In the genomic region with DNA sequence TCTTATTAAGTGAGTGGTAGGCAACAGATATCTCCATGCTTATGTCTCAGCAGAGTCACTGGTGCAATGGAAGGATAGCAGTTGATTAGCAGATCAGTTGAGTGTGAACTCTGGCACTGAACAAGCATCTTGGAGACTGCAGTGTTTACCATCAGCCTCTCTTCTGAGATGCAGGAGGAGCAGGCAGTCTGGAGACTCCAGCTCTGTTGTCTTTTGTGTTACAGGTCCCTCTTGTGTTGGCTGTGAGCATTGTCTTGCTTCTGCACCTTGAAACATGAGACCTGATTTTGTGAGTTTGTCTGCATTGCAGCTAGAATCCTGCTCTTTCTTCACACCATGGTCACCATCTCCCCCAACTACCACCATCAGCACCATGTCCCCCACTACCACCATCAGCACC, we compare ENCODE assay signal across 8 mouse cellular contexts. TPM values are rescaled to one million over a fixed set of nuclear protein-coding genes. Genes with fewer than 3 reads are reported as not detected.
A peak's percentile ranks its signal among the peaks of the same experiment; 100 is the strongest.
DNase-seq lines count a peak whose midpoint lies in the region; ATAC-seq and TF ChIP-seq lines count a peak whose summit lies in the region.

No protein-coding gene starts in this region.

- H3K4me3 ChIP-seq in hindbrain, embryonic 10.5 days: no peak overlapping the region
- H3K4me3 ChIP-seq in hindbrain, embryonic 11.5 days (ENCODE audit: low read depth, low read length): no peak overlapping the region
- H3K4me3 ChIP-seq in embryonic facial prominence, embryonic 10.5 days: no peak overlapping the region
- no peak overlapping the region for H3K4me3 ChIP-seq in kidney, embryonic 14.5 days (ENCODE audit: low read length)
- no peak overlapping the region for H3K4me3 ChIP-seq in liver, postnatal 0 days (ENCODE audit: low read depth, low read length)

- TF ChIP-seq CTCF in liver, postnatal 0 days (IDR thresholded peaks at IDR 0.05; ENCODE audit: low read depth): peak; percentile 82

- no peak overlapping the region for H3K4me2 ChIP-seq in hindbrain, embryonic 11.5 days (replicated peaks; ENCODE audit: low read depth, low read length)
- H3K4me2 ChIP-seq in kidney, embryonic 14.5 days (replicated peaks; ENCODE audit: low read depth, low read length): no peak overlapping the region
- no peak overlapping the region for H3K4me2 ChIP-seq in liver, postnatal 0 days (ENCODE audit: low read depth, low read length)

- peak; percentile 18 for DNase-seq in hindbrain, embryonic 10.5 days (ENCODE audit: low spot score)
- DNase-seq in hindbrain, embryonic 11.5 days (ENCODE audit: low spot score): no peak
- DNase-seq in Muller cell, postnatal 12 days (ENCODE audit: inconsistent ontology term): peak; percentile 20
- DNase-seq in embryonic facial prominence, embryonic 10.5 days (ENCODE audit: low spot score): peak; percentile 20
- DNase-seq in liver, postnatal 0 days: no peak
- DNase-seq in right cerebral cortex, adult 2 months (ENCODE audit: low spot score in 2 of 2): peak; percentile 69 to 81
- DNase-seq in adipocyte (ENCODE audit: low spot score): no peak

- H3K27me3 ChIP-seq in hindbrain, embryonic 10.5 days (ENCODE audit: insufficient read depth, poor library complexity, severe bottlenecking): no peaks in the 10 kb centered on the region
- H3K27me3 ChIP-seq in hindbrain, embryonic 11.5 days (ENCODE audit: control insufficient read depth, insufficient read depth, low read length): no peaks in the 10 kb centered on the region
- H3K27me3 ChIP-seq in embryonic facial prominence, embryonic 10.5 days (replicated peaks; ENCODE audit: low read depth, poor library complexity, severe bottlenecking): no peaks in the 10 kb centered on the region
- H3K27me3 ChIP-seq in kidney, embryonic 14.5 days (ENCODE audit: control insufficient read depth, insufficient read depth, low read length): no peaks in the 10 kb centered on the region
- no peaks in the 10 kb centered on the region for H3K27me3 ChIP-seq in liver, postnatal 0 days (ENCODE audit: insufficient read depth, low read length)

- no peaks in the 10 kb centered on the region for H3K36me3 ChIP-seq in hindbrain, embryonic 10.5 days
- no peaks in the 10 kb centered on the region for H3K36me3 ChIP-seq in hindbrain, embryonic 11.5 days (ENCODE audit: control insufficient read depth, insufficient read depth, low read length)
- H3K36me3 ChIP-seq in embryonic facial prominence, embryonic 10.5 days (replicated peaks): no peaks in the 10 kb centered on the region
- no peaks in the 10 kb centered on the region for H3K36me3 ChIP-seq in kidney, embryonic 14.5 days (ENCODE audit: control insufficient read depth, insufficient read depth, low read length)
- no peaks in the 10 kb centered on the region for H3K36me3 ChIP-seq in liver, postnatal 0 days (replicated peaks; ENCODE audit: insufficient read depth, low read length)

- H3K9ac ChIP-seq in hindbrain, embryonic 11.5 days (ENCODE audit: low read depth, low read length): no peak overlapping the region
- no peak overlapping the region for H3K9ac ChIP-seq in kidney, embryonic 14.5 days (ENCODE audit: low read depth, low read length)
- H3K9ac ChIP-seq in liver, postnatal 0 days (replicated peaks): no peak overlapping the region

- TF ChIP-seq EP300 in liver, postnatal 0 days (IDR thresholded peaks at IDR 0.05; ENCODE audit: low read depth): no peak

- ATAC-seq in hindbrain, embryonic 11.5 days (ENCODE audit: low FRiP score): no peak
- ATAC-seq in kidney, embryonic 14.5 days (ENCODE audit: low FRiP score, low TSS enrichment): peak; percentile 65
- no peak for ATAC-seq in liver, postnatal 0 days

- H3K4me1 ChIP-seq in hindbrain, embryonic 10.5 days (replicated peaks): peaks cover 7% of the 10 kb centered on the region; the same call in 1 of the 2 replicates
- H3K4me1 ChIP-seq in hindbrain, embryonic 11.5 days (replicated peaks; ENCODE audit: control insufficient read depth, insufficient read depth, low read length): no peaks in the 10 kb centered on the region
- H3K4me1 ChIP-seq in embryonic facial prominence, embryonic 10.5 days: peaks cover 17% of the 10 kb centered on the region
- 0 out of 2 replicates have a peak, but pooled peaks cover 3% of the 10 kb centered on the region for H3K4me1 ChIP-seq in kidney, embryonic 14.5 days (ENCODE audit: control insufficient read depth, insufficient read depth, low read length)
- H3K4me1 ChIP-seq in liver, postnatal 0 days (ENCODE audit: insufficient read depth): peaks cover 4% of the 10 kb centered on the region; the same call in 1 of the 2 replicates

- no peaks in the 10 kb centered on the region for H3K9me3 ChIP-seq in hindbrain, embryonic 10.5 days
- H3K9me3 ChIP-seq in hindbrain, embryonic 11.5 days (ENCODE audit: control insufficient read depth, low read length): no peaks in the 10 kb centered on the region
- no peaks in the 10 kb centered on the region for H3K9me3 ChIP-seq in embryonic facial prominence, embryonic 10.5 days
- H3K9me3 ChIP-seq in kidney, embryonic 14.5 days (ENCODE audit: control insufficient read depth, low read length): no peaks in the 10 kb centered on the region
- no peaks in the 10 kb centered on the region for H3K9me3 ChIP-seq in liver, postnatal 0 days (ENCODE audit: low read length)

- H3K27ac ChIP-seq in hindbrain, embryonic 10.5 days: no peak overlapping the region
- no peak overlapping the region for H3K27ac ChIP-seq in hindbrain, embryonic 11.5 days (ENCODE audit: low read depth, low read length)
- no peak overlapping the region for H3K27ac ChIP-seq in embryonic facial prominence, embryonic 10.5 days (replicated peaks)
- H3K27ac ChIP-seq in kidney, embryonic 14.5 days (ENCODE audit: low read depth, low read length): no peak overlapping the region
- H3K27ac ChIP-seq in liver, postnatal 0 days (ENCODE audit: low read depth): no peak overlapping the region

RNA-seq across cellular contexts. Expression of a gene that starts 21.1 kb away (rescaled TPM):
- polyA plus RNA-seq in hindbrain, embryonic 10.5 days (2016; fragmentation: Nextera tagmentation; extraction: Ambion mirVana): 7.3 and 8.5 TPM in 2 replicates
- polyA plus RNA-seq in hindbrain, embryonic 11.5 days (2014; fragmentation: Nextera tagmentation; extraction: Ambion mirVana): 12.0 and 13.7 TPM in 2 replicates
- 6.7 and 7.4 TPM in 2 replicates for polyA plus RNA-seq in embryonic facial prominence, embryonic 10.5 days (2016; fragmentation: Nextera tagmentation; extraction: Ambion mirVana)
- 9.3 TPM in 2 replicates for polyA plus RNA-seq in kidney, embryonic 14.5 days (2014; fragmentation: Nextera tagmentation; extraction: Ambion mirVana)
- 6.6 TPM in 2 replicates for polyA plus RNA-seq in liver, postnatal 0 days (2015; fragmentation: Nextera tagmentation; extraction: Ambion mirVana)

Comparison
In these comparisons a context has a peak if more than half of its experiments do, and no peak if none do; other contexts are left out.
1. DNase-seq: peak in hindbrain, embryonic 10.5 days (single experiment), Muller cell, postnatal 12 days (single experiment), embryonic facial prominence, embryonic 10.5 days (single experiment) and right cerebral cortex, adult 2 months (2 of 2); none in hindbrain, embryonic 11.5 days (single experiment), liver, postnatal 0 days (single experiment) and adipocyte (single experiment).